In the genomic region with DNA sequence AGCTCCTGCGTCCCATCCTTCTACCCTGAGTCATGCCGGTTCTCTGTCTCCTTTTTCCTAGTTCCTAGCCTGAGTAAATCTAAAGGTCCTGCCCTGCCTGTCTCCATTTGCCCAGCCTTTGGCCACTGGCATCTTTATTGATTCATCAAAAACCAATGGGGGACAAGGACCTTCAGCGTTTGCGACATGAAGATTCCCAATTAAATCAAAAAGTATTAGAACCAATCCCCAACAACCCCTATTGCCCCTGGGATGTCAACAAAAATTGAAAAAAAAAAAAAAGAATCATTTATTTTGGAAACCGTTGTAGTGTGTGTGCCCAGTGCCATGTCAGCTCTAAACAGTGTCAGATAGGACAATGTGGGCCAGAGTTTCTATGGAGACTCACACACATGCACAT, we compare ENCODE assay signal across 18 mouse cellular contexts. TPM values are rescaled to one million over a fixed set of nuclear protein-coding genes. Genes with fewer than 3 reads are reported as not detected.
DNase-seq lines count a peak whose midpoint lies in the region; ATAC-seq and TF ChIP-seq lines count a peak whose summit lies in the region.
"Had no signal": no experiment of that assay in that cellular context is flagged by ENCODE, and none has a peak within 500 bp of the region (broad histone marks: within the 10 kb centered on the region; RNA-seq: fewer than 3 reads in every experiment).

No protein-coding gene starts in this region.

- no peak for ATAC-seq in liver, embryonic 11.5 days (replicated peaks; ENCODE audit: low FRiP score)
- ATAC-seq: activated CD4-positive, CD25-positive, alpha-beta regulatory T cell, adult 4 months; CD4-positive, CD25-positive, alpha-beta regulatory T cell, adult 4 months; Patski had no signal

- no peak for TF ChIP-seq POLR2A in liver, adult 2 months (IDR thresholded peaks at IDR 0.05; ENCODE audit: extremely low read depth, insufficient read depth, low read length)

- H3K4me2 ChIP-seq in liver, embryonic 11.5 days: no peak overlapping the region

- DNase-seq in liver, adult 2 months (ENCODE audit: extremely low read depth, low read depth, low spot score): peak; percentile 93
- no peak for DNase-seq in liver, embryonic 11.5 days (ENCODE audit: low spot score)
- DNase-seq: adrenal gland, adult 2 months; adrenal gland, adult 8-10 months; adrenal gland, postnatal 10 days; adrenal gland, postnatal 14 days; adrenal gland, postnatal 25 days; adrenal gland, postnatal 36 days; B cell, adult 2 months; cerebellum, adult 11 months; cerebellum, adult 11-12 months; cerebellum, adult 18-20 months; cerebellum, adult 2 months had no signal

- H3K27me3 ChIP-seq in liver, adult 2 months (ENCODE audit: control insufficient read depth, insufficient read depth, low read length): no peaks in the 10 kb centered on the region
- H3K27me3 ChIP-seq in liver, embryonic 11.5 days (replicated peaks; ENCODE audit: control insufficient read depth, insufficient read depth, low read length): no peaks in the 10 kb centered on the region
- H3K27me3 ChIP-seq: CH12.LX, Patski had no signal

- H3K9ac ChIP-seq in liver, adult 2 months (ENCODE audit: low read depth, low read length): no peak overlapping the region
- no peak overlapping the region for H3K9ac ChIP-seq in liver, embryonic 11.5 days (ENCODE audit: low read depth, low read length)

- no peaks in the 10 kb centered on the region for H3K9me3 ChIP-seq in liver, embryonic 11.5 days (ENCODE audit: control insufficient read depth, low read length)
- H3K9me3 ChIP-seq: G1E had no signal

- TF ChIP-seq CTCF in liver, adult 2 months (IDR thresholded peaks at IDR 0.05; ENCODE audit: low read depth, low read length): no peak

- H3K79me2 ChIP-seq in liver, adult 2 months (ENCODE audit: control insufficient read depth, insufficient read depth, low read length): no peaks in the 10 kb centered on the region

- 18% methylated on average over 5 of the region's 5 CpGs for whole genome bisulfite sequencing in liver, adult 2 months
- 84% methylated on average over 5 of the region's 5 CpGs for WGBS in liver, embryonic 11.5 days

- H3K27ac ChIP-seq in liver, adult 2 months (replicated peaks; ENCODE audit: insufficient read depth, low read depth, low read length): peak overlapping the region; percentile 51
- no peak overlapping the region for H3K27ac ChIP-seq in liver, embryonic 11.5 days (ENCODE audit: low read depth, low read length)

- peaks cover 6% of the 10 kb centered on the region; the same call in 1 of the 2 replicates for H3K4me1 ChIP-seq in liver, adult 2 months (ENCODE audit: control insufficient read depth, insufficient read depth, low read length)
- no peaks in the 10 kb centered on the region for H3K4me1 ChIP-seq in liver, embryonic 11.5 days (replicated peaks; ENCODE audit: control insufficient read depth, insufficient read depth, low read length)

- H3K4me3 ChIP-seq in liver, adult 2 months (ENCODE audit: insufficient read depth, low read depth, low read length): no peak overlapping the region
- no peak overlapping the region for H3K4me3 ChIP-seq in liver, embryonic 11.5 days (ENCODE audit: low read depth, low read length)

- H3K36me3 ChIP-seq in liver, adult 2 months (ENCODE audit: control insufficient read depth, insufficient read depth, low read length): no peaks in the 10 kb centered on the region
- H3K36me3 ChIP-seq in liver, embryonic 11.5 days (ENCODE audit: control insufficient read depth, insufficient read depth, low read length): no peaks in the 10 kb centered on the region

RNA-seq across cellular contexts. Expression of a gene that starts 41.7 kb away (rescaled TPM):
- total RNA-seq in liver, adult 2 months (2014; rRNA removed): 46.2 and 54.8 TPM in 2 replicates
- polyA plus RNA-seq in liver, adult 2 months (2012; rRNA removed): 11.6 and 13.7 TPM in 2 replicates
- 18.2 and 21.0 TPM in 2 replicates for polyA plus RNA-seq in liver, embryonic 11.5 days (2014; fragmentation: Nextera tagmentation; extraction: Ambion mirVana)

RNA-seq across cellular contexts. Expression of a gene that starts 44.6 kb away (rescaled TPM):
- total RNA-seq in liver, adult 2 months (2014; rRNA removed): 159 and 205 TPM in 2 replicates
- polyA plus RNA-seq in liver, adult 2 months (2012; rRNA removed): 209 and 211 TPM in 2 replicates
- 129 TPM in 2 replicates for polyA plus RNA-seq in liver, embryonic 11.5 days (2014; fragmentation: Nextera tagmentation; extraction: Ambion mirVana)
